13 mouse cellular contexts compared by ENCODE assay signal in the genomic region with DNA sequence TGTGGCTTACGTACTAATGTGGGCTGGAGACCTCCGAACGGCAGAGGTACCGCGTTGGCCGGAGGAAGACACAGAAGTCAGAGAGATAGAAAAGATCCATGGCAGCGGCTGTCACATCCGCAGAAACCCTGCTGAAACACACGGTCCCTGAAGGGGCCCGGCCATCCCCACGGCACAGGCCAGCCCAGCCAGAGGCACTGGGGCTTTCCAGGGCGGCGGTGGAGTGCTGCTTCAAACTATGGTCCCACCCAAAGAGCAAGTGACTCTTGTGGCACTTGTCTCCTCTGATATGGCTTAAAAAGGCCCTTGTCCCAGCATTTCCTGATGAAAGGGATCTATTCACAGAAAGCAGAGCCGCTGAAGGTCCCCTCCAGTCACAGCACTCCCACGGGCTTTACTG. TPM values are rescaled to one million over a fixed set of nuclear protein-coding genes. Genes with fewer than 3 reads are reported as not detected.
DNase-seq lines count a peak whose midpoint lies in the region; ATAC-seq lines count a peak whose summit lies in the region.
"Had no signal": no experiment of that assay in that cellular context is flagged by ENCODE, and none has a peak within 500 bp of the region (broad histone marks: within the 10 kb centered on the region; RNA-seq: fewer than 3 reads in every experiment).

No protein-coding gene starts in this region.

- H3K9ac ChIP-seq in hindbrain, embryonic 14.5 days = no peak overlapping the region
- H3K9ac ChIP-seq in hindbrain, embryonic 16.5 days (ENCODE audit: low read depth, low read length) = no peak overlapping the region
- H3K9ac ChIP-seq: midbrain, embryonic 12.5 days had no signal

- no peak overlapping the region for H3K4me2 ChIP-seq in hindbrain, embryonic 14.5 days (replicated peaks)
- no peak overlapping the region for H3K4me2 ChIP-seq in hindbrain, embryonic 16.5 days (ENCODE audit: low read length)
- H3K4me2 ChIP-seq: midbrain, embryonic 12.5 days had no signal

- H3K4me1 ChIP-seq in hindbrain, embryonic 10.5 days (replicated peaks) = peaks cover 62% of the 10 kb centered on the region
- H3K4me1 ChIP-seq in hindbrain, embryonic 14.5 days (replicated peaks; ENCODE audit: control insufficient read depth, insufficient read depth, low read length) = peaks cover 24% of the 10 kb centered on the region
- H3K4me1 ChIP-seq in embryonic facial prominence, embryonic 10.5 days = peaks cover 40% of the 10 kb centered on the region
- peaks cover 18% of the 10 kb centered on the region for H3K4me1 ChIP-seq in hindbrain, embryonic 16.5 days (ENCODE audit: control insufficient read depth, insufficient read depth, low read depth, low read length)

- 55% methylated on average over 15 of the region's 15 CpGs for WGBS in hindbrain, embryonic 10.5 days
- WGBS in hindbrain, embryonic 14.5 days = 50% methylated on average over 15 of the region's 15 CpGs
- 54% methylated on average over 15 of the region's 15 CpGs for WGBS in embryonic facial prominence, embryonic 10.5 days
- 62% methylated on average over 15 of the region's 15 CpGs for whole genome bisulfite sequencing in hindbrain, embryonic 16.5 days

- no peaks in the 10 kb centered on the region for H3K9me3 ChIP-seq in hindbrain, embryonic 10.5 days
- no peaks in the 10 kb centered on the region for H3K9me3 ChIP-seq in hindbrain, embryonic 14.5 days (ENCODE audit: control insufficient read depth, low read length)
- H3K9me3 ChIP-seq in embryonic facial prominence, embryonic 10.5 days = no peaks in the 10 kb centered on the region
- H3K9me3 ChIP-seq in hindbrain, embryonic 16.5 days (ENCODE audit: control insufficient read depth, low read length) = no peaks in the 10 kb centered on the region
- H3K9me3 ChIP-seq: midbrain, embryonic 12.5 days had no signal

- no peak for DNase-seq in hindbrain, embryonic 10.5 days (ENCODE audit: low spot score)
- DNase-seq in hindbrain, embryonic 14.5 days (ENCODE audit: low spot score) = no peak
- DNase-seq in embryonic facial prominence, embryonic 10.5 days (ENCODE audit: low spot score) = no peak
- DNase-seq in lung, postnatal 14 days = peak; percentile 60
- DNase-seq in left cerebral cortex, adult 8-10 months (ENCODE audit: low spot score in 2 of 2) = no peak
- no peak for DNase-seq in right cerebral cortex, postnatal 25 days
- DNase-seq: embryo, embryonic 11 days; right cerebral cortex, postnatal 4 days had no signal

- no peak overlapping the region for H3K4me3 ChIP-seq in hindbrain, embryonic 10.5 days
- H3K4me3 ChIP-seq in hindbrain, embryonic 14.5 days (replicated peaks; ENCODE audit: low read length) = no peak overlapping the region
- peak overlapping the region; percentile 18; the same call in 1 of the 2 replicates for H3K4me3 ChIP-seq in embryonic facial prominence, embryonic 10.5 days
- no peak overlapping the region for H3K4me3 ChIP-seq in hindbrain, embryonic 16.5 days (ENCODE audit: low read length)
- H3K4me3 ChIP-seq: midbrain, embryonic 12.5 days had no signal

- no peak for ATAC-seq in hindbrain, embryonic 14.5 days (ENCODE audit: low FRiP score)
- ATAC-seq in hindbrain, embryonic 16.5 days = no peak
- ATAC-seq in activated CD4-positive, CD25-positive, alpha-beta regulatory T cell, adult 4 months = no peak

- H3K27me3 ChIP-seq in hindbrain, embryonic 10.5 days (ENCODE audit: insufficient read depth, poor library complexity, severe bottlenecking) = no peaks in the 10 kb centered on the region
- no peaks in the 10 kb centered on the region for H3K27me3 ChIP-seq in hindbrain, embryonic 14.5 days (ENCODE audit: control insufficient read depth, insufficient read depth, low read length)
- no peaks in the 10 kb centered on the region for H3K27me3 ChIP-seq in embryonic facial prominence, embryonic 10.5 days (replicated peaks; ENCODE audit: low read depth, poor library complexity, severe bottlenecking)
- H3K27me3 ChIP-seq in hindbrain, embryonic 16.5 days (replicated peaks; ENCODE audit: control insufficient read depth, insufficient read depth, low read length) = no peaks in the 10 kb centered on the region
- H3K27me3 ChIP-seq: midbrain, embryonic 12.5 days had no signal

- H3K36me3 ChIP-seq in hindbrain, embryonic 10.5 days = peaks cover 38% of the 10 kb centered on the region
- peaks cover 6% of the 10 kb centered on the region; the same call in 1 of the 2 replicates for H3K36me3 ChIP-seq in hindbrain, embryonic 14.5 days (replicated peaks; ENCODE audit: control insufficient read depth, insufficient read depth)
- H3K36me3 ChIP-seq in embryonic facial prominence, embryonic 10.5 days (replicated peaks) = peaks cover 43% of the 10 kb centered on the region
- peaks cover 4% of the 10 kb centered on the region for H3K36me3 ChIP-seq in hindbrain, embryonic 16.5 days (ENCODE audit: control insufficient read depth, insufficient read depth, low read length)

- H3K27ac ChIP-seq in hindbrain, embryonic 10.5 days = peak overlapping the region; percentile 83
- no peak overlapping the region for H3K27ac ChIP-seq in hindbrain, embryonic 14.5 days
- H3K27ac ChIP-seq in embryonic facial prominence, embryonic 10.5 days (replicated peaks) = peak overlapping the region; percentile 57
- peak overlapping the region; percentile 26; the same call in 1 of the 2 replicates for H3K27ac ChIP-seq in hindbrain, embryonic 16.5 days (ENCODE audit: low read depth, low read length)
- H3K27ac ChIP-seq: midbrain, embryonic 12.5 days had no signal

RNA-seq across cellular contexts. Expression of a gene that starts 19.1 kb away (rescaled TPM):
- polyA plus RNA-seq in hindbrain, embryonic 10.5 days (2016; fragmentation: Nextera tagmentation; extraction: Ambion mirVana) = 14.8 and 16.9 TPM in 2 replicates
- 17.8 and 19.4 TPM in 2 replicates for polyA plus RNA-seq in hindbrain, embryonic 14.5 days (2014; fragmentation: Nextera tagmentation; extraction: Ambion mirVana)
- polyA plus RNA-seq in embryonic facial prominence, embryonic 10.5 days (2016; fragmentation: Nextera tagmentation; extraction: Ambion mirVana) = 15.6 and 17.9 TPM in 2 replicates
- 9.6 and 13.2 TPM in 2 replicates for polyA plus RNA-seq in hindbrain, embryonic 16.5 days (2015; fragmentation: Nextera tagmentation; extraction: Ambion mirVana)
- 10 to 100 TPM; 25.6 to 29.5 (median 27.1) TPM for total RNA-seq in left cerebral cortex, adult 8-10 months (2022)
- polyA plus RNA-seq in activated CD4-positive, CD25-positive, alpha-beta regulatory T cell, adult 4 months (2017; shearing (Covaris generic)) = 10 to 100 TPM; 15.8 to 17.9 TPM

RNA-seq across cellular contexts. Expression of a gene that starts 28.9 kb away (rescaled TPM):
- not detected in 2 replicates for polyA plus RNA-seq in hindbrain, embryonic 10.5 days (2016; fragmentation: Nextera tagmentation; extraction: Ambion mirVana)
- not detected in 2 replicates for polyA plus RNA-seq in hindbrain, embryonic 14.5 days (2014; fragmentation: Nextera tagmentation; extraction: Ambion mirVana)
- not detected in 2 replicates for polyA plus RNA-seq in embryonic facial prominence, embryonic 10.5 days (2016; fragmentation: Nextera tagmentation; extraction: Ambion mirVana)
- not detected in 2 replicates for polyA plus RNA-seq in hindbrain, embryonic 16.5 days (2015; fragmentation: Nextera tagmentation; extraction: Ambion mirVana)
- total RNA-seq in left cerebral cortex, adult 8-10 months (2022) = under 1 TPM in 1 of 4 experiments, not detected in 3; 0.30 TPM
- under 1 TPM in 1 of 2 experiments, not detected in 1; 0.48 TPM for polyA plus RNA-seq in activated CD4-positive, CD25-positive, alpha-beta regulatory T cell, adult 4 months (2017; shearing (Covaris generic))
- total RNA-seq: heart, postnatal 10 days; layer of hippocampus, postnatal 14 days had no signal
- polyA plus RNA-seq: midbrain, embryonic 12.5 days had no signal
